Mouse (Mus musculus) ES-E14 (cell line): ENCODE results near the gene Magi3. TPM values are rescaled to one million over a fixed set of nuclear protein-coding genes. Genes with fewer than 3 reads are reported as not detected.

Source experiments
- DNase-seq: peaks from one replicate; pipeline ENCODE4 v3.0.0-alpha.2; 2013; ENCODE audit warnings: low read depth, low spot score
- H3K27ac ChIP-seq: 2 replicates; pipeline ENCODE4 v1.5.1; 2012; ENCODE audit warnings: low read depth, mild to moderate bottlenecking, low read length, moderate library complexity, mixed read lengths; ENCODE audit not compliant: poor library complexity, insufficient read depth, severe bottlenecking
- H3K36me3 ChIP-seq: 2 replicates; pipeline ENCODE4 v1.6.1; 2012; ENCODE audit warnings: mild to moderate bottlenecking, low read length, moderate library complexity, mixed read lengths; ENCODE audit not compliant: control insufficient read depth, poor library complexity, insufficient read depth, severe bottlenecking
- H3K4me1 ChIP-seq, 2 experiments: fragments of 150-350 bp in 1 of 2; sonication (generic) in 1 of 2; 2 replicates each; pipeline ENCODE4 v1.6.1; 2012; ENCODE audit warnings: low read length in 2 of 2, mild to moderate bottlenecking in 1 of 2, mixed read lengths in 1 of 2; ENCODE audit not compliant: control insufficient read depth in 2 of 2, insufficient read depth in 2 of 2, poor library complexity in 1 of 2
- H3K4me3 ChIP-seq, 2 experiments: fragments of 150-350 bp in 1 of 2; sonication (generic) in 1 of 2; 2 replicates each; pipeline ENCODE4 v1.5.1; 2012; ENCODE audit warnings: low read length in 2 of 2, low read depth in 1 of 2, mild to moderate bottlenecking in 1 of 2, mixed read lengths in 1 of 2; ENCODE audit not compliant: insufficient read depth in 1 of 2, poor library complexity in 1 of 2, severe bottlenecking in 1 of 2
- H3K9ac ChIP-seq: 2 replicates; pipeline ENCODE4 v1.6.1; 2012; ENCODE audit warnings: low read depth, mild to moderate bottlenecking, low read length, mixed read lengths; ENCODE audit not compliant: poor library complexity, insufficient read depth, severe bottlenecking
- H3K9me3 ChIP-seq: fragments of 150-350 bp; sonication (generic); 2 replicates; pipeline ENCODE4 v1.6.1; 2012; ENCODE audit warnings: low read depth, mild to moderate bottlenecking, low read length; ENCODE audit not compliant: control insufficient read depth, insufficient read depth
- CHD2 ChIP-seq: IDR thresholded peaks from 2 replicates; pipeline ENCODE4 v1.6.1; 2014; ENCODE audit warnings: mild to moderate bottlenecking, low read depth, low read length, inconsistent platforms
- HCFC1 ChIP-seq: IDR thresholded peaks from 2 replicates; pipeline ENCODE4 v1.6.1; 2012; ENCODE audit warnings: low read length, inconsistent platforms, borderline replicate concordance; ENCODE audit not compliant: insufficient read depth
- MAFK ChIP-seq: IDR thresholded peaks from 2 replicates; pipeline ENCODE4 v1.6.1; 2014; ENCODE audit warnings: mild to moderate bottlenecking, low read depth, low read length, inconsistent platforms; ENCODE audit not compliant: insufficient read depth
- ZC3H11A ChIP-seq: IDR thresholded peaks from 2 replicates; pipeline ENCODE4 v1.6.1; 2012; ENCODE audit warnings: low read depth, mild to moderate bottlenecking, inconsistent platforms, low read length, borderline replicate concordance
- ZNF384 ChIP-seq: IDR thresholded peaks from 2 replicates; pipeline ENCODE4 v1.6.1; 2012; ENCODE audit warnings: low read depth, low read length, inconsistent platforms
- in situ Hi-C, 2 experiments: fragments of 600-800 bp; cut with MboI; formaldehyde crosslinking; loops; one replicate each; pipeline ENCODE4 v1.15.1; 2025; ENCODE audit warnings: low sequenced_read_pairs in 2 of 2, inconsistent platforms in 1 of 2; ENCODE audit not compliant: unreplicated experiment in 2 of 2
- total RNA-seq: library from RNA; depleted of rRNA; stranded (reverse); fragments of 300-350 nt; gene quantifications from 2 replicates; pipeline ENCODE4 v1.2.3, GENCODE M21; 2012

The Magi3 gene
- total RNA-seq, 1 experiment, result 10.6 TPM

DNA sequence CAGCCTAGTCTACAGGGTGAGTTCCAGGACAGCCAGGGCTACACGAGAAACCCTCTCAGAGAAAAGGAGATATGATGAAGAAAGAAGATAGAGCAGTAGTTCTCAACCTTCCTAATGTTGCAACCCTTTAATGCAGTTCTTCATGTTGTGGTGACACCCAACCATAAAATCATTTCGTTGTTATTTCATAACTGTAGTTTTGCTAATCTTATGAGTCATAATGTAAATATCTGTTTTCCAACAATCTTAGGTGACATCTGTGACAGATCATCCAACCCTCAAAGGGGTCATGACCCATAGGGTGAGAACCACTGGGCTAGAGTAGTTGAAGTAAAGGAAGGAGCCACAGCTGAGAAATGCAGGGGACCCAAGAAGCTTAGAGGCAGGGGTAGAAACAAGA is 35.9 kb downstream of the Magi3 start:
- in situ Hi-C loops, result no loop called here
- H3K36me3 ChIP-seq, result no peaks in the 10 kb centered on the region

DNA sequence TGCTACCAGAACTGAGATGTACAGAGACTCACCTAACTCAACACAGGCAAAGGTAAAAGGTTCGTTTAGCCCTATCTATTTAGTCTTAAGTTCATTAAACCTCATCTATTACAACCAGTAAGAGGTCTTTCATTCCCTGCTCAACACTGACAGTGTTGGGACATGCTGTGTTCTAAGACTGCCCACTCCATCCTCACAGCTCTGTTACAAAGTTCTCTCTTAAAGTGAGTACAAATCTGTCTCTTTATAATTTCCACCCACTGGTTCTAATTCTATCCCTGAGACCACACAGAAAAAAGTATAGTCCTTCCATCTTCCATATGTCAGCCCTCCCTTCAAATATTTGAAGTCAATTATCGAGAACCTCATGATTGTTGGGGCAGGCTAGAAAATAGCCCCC is 36.5 kb downstream of the Magi3 start:
- TF ChIP-seq ZNF384, result no peak
- TF ChIP-seq HCFC1, result no peak
- TF ChIP-seq ZC3H11A, result no peak
- no peak for TF ChIP-seq MAFK
- TF ChIP-seq CHD2, result no peak
- no peak for DNase-seq
- Histone ChIP-seq H3K9me3 (no peaks in the 10 kb centered on the region), H3K4me1 (no peaks in the 10 kb centered on the region), H3K36me3 (no peaks in the 10 kb centered on the region), H3K4me3 (no peak overlapping the region), H3K27ac (no peak overlapping the region), H3K9ac (no peak overlapping the region)
- in situ Hi-C loops, result no loop called here

More for the DNA sequence above, 35.9 kb downstream of the Magi3 start:
- Histone ChIP-seq H3K4me1 (no peaks in the 10 kb centered on the region), H3K9ac (no peak overlapping the region), H3K9me3 (no peaks in the 10 kb centered on the region), H3K4me3 (no peak overlapping the region), H3K27ac (no peak overlapping the region)
- no peak for DNase-seq
- TF ChIP-seq ZC3H11A (no peak), ZNF384 (no peak), CHD2 (no peak)

DNA sequence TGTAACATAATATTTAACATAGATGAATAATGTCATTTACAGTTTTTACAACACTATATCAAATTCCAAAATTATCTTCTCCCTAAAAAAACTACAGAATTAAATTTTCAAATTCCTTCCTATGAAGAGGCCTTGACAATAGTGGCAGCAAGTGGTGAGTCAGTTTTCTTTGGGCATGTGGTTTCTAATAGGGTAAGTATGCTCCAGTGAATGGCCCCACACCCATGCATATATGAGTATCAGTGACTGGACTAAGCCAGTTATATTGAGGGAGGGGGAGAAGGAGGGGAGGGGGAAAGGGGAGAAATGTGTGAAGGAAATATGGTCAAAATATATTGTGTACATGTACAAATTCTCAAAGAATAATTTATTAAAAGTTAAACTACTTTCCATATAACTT is 37.5 kb downstream of the Magi3 start:
- H3K9me3 ChIP-seq, result no peaks in the 10 kb centered on the region
- DNase-seq, result no peak
- in situ Hi-C loops, result no loop called here
- TF ChIP-seq CHD2 (no peak), ZNF384 (no peak), ZC3H11A (no peak), MAFK (no peak), HCFC1 (no peak)
- no peak overlapping the region for H3K27ac ChIP-seq
- H3K9ac ChIP-seq, result no peak overlapping the region
- H3K4me3 ChIP-seq, result no peak overlapping the region
- no peaks in the 10 kb centered on the region for H3K4me1 ChIP-seq
- no peaks in the 10 kb centered on the region for H3K36me3 ChIP-seq

DNA sequence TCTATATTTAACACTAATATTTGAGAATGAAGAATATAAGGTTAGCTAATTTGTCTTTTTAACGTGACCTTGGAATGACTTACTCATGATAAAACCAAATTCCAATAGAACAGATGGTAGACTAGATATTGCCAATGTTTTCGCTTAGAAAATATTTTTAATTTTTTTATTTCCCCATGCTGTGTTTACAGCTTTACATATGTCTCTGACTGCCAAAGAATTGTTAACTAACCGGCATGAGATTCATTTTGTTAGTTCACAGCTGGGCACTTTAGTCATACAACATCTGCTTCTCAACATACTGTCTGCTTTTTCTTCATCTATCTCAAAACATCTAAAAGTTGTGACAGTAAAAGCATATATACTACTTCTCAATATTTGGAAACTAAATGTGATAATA is 58.8 kb downstream of the Magi3 start:
- H3K4me1 ChIP-seq, result no peaks in the 10 kb centered on the region
- TF ChIP-seq MAFK, result no peak
- TF ChIP-seq CHD2, result no peak
- TF ChIP-seq HCFC1, result no peak
- TF ChIP-seq ZNF384, result no peak
- no peak for TF ChIP-seq ZC3H11A
- no peak for DNase-seq
- no peaks in the 10 kb centered on the region for H3K9me3 ChIP-seq
- no peak overlapping the region for H3K27ac ChIP-seq
- in situ Hi-C loops, result no loop called here
- no peak overlapping the region for H3K9ac ChIP-seq
- H3K4me3 ChIP-seq, result no peak overlapping the region
- H3K36me3 ChIP-seq, result no peaks in the 10 kb centered on the region

DNA sequence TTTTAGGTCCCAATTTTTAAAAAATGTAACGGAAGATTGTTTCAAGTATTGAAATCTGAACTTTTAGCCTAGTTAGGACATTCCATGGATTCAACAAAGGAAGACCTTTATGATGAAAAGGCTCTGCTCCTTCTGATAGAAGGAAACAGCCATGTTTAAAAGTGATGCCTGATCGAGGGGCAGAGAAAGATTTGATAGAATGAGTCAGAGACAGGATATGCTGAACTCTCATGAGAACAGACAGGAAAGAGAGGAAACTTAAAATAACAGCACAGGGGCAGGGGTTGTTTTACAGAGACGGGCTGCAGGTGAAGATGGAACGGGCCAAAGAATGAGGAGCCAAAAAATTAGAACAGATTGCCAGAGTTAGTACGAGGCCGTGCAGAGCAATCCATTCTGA is 59.6 kb downstream of the Magi3 start:
- Histone ChIP-seq H3K9ac (no peak overlapping the region), H3K9me3 (no peaks in the 10 kb centered on the region), H3K36me3 (no peaks in the 10 kb centered on the region), H3K27ac (no peak overlapping the region), H3K4me3 (no peak overlapping the region), H3K4me1 (no peaks in the 10 kb centered on the region)
- TF ChIP-seq HCFC1 (no peak), MAFK (no peak), CHD2 (no peak), ZNF384 (no peak), ZC3H11A (no peak)
- no peak for DNase-seq
- in situ Hi-C loops, result no loop called here
